Mouse (Mus musculus): Measurements from ENCODE around the gene Rai1.

The Rai1 gene

GRCm38 (mm10) chr11:60120586-60121262 lies 15.9 kb downstream of the Rai1 start:
- intact Hi-C loops (cut with DNase I), result no loop called here

GRCm38 (mm10) chr11:60122611-60123010 lies 17.8 kb downstream of the Rai1 start:
- intact Hi-C loops (cut with DNase I), result no loop called here

GRCm38 (mm10) chr11:60127048-60127447 lies 22.2 kb downstream of the Rai1 start:
- intact Hi-C loops (cut with DNase I), result no loop called here

- intact Hi-C loops (cut with DNase I), result no loop called here
Observed at GRCm38 (mm10) chr11:60127863-60128512, 23.2 kb downstream of the Rai1 start.

- intact Hi-C loops (cut with DNase I), result no loop called here
Observed at GRCm38 (mm10) chr11:60130516-60130915, 25.7 kb downstream of the Rai1 start.

- intact Hi-C loops (cut with DNase I), result no loop called here
Observed at GRCm38 (mm10) chr11:60132061-60132460, 27.2 kb downstream of the Rai1 start.

- intact Hi-C loops (cut with DNase I), result no loop called here
Observed at GRCm38 (mm10) chr11:60136491-60136890, 31.7 kb downstream of the Rai1 start.

GRCm38 (mm10) chr11:60137170-60137569 lies 32.4 kb downstream of the Rai1 start:
- intact Hi-C loops (cut with DNase I), result no loop called here

GRCm38 (mm10) chr11:60139141-60139733 lies 34.4 kb downstream of the Rai1 start:
- intact Hi-C loops (cut with DNase I), result no loop called here

GRCm38 (mm10) chr11:60139734-60140371 lies 35.0 kb downstream of the Rai1 start:
- intact Hi-C loops (cut with DNase I), result loop anchor here (5.0 kb wide), 1 partner anchor 37 kb away; no protein-coding TSS in a partner anchor

- intact Hi-C loops (cut with DNase I), result loop anchor here (5.0 kb wide), 1 partner anchor 37 kb away; no protein-coding TSS in a partner anchor
Observed at GRCm38 (mm10) chr11:60140586-60141284, 35.9 kb downstream of the Rai1 start.

GRCm38 (mm10) chr11:60141285-60141608 lies 36.4 kb downstream of the Rai1 start:
- intact Hi-C loops (cut with DNase I), result loop anchor here (5.0 kb wide), 1 partner anchor 36 kb away; no protein-coding TSS in a partner anchor

- intact Hi-C loops (cut with DNase I), result loop anchor here (5.0 kb wide), 1 partner anchor 34 kb away; no protein-coding TSS in a partner anchor
Observed at GRCm38 (mm10) chr11:60143086-60143485, 38.3 kb downstream of the Rai1 start.

GRCm38 (mm10) chr11:60146170-60146569 lies 41.4 kb downstream of the Rai1 start:
- intact Hi-C loops (cut with DNase I), result no loop called here

- intact Hi-C loops (cut with DNase I), result no loop called here
Observed at GRCm38 (mm10) chr11:60148591-60148990, 43.8 kb downstream of the Rai1 start.

GRCm38 (mm10) chr11:60149086-60149485 lies 44.3 kb downstream of the Rai1 start:
- intact Hi-C loops (cut with DNase I), result no loop called here

GRCm38 (mm10) chr11:60150677-60151076 lies 45.9 kb downstream of the Rai1 start:
- intact Hi-C loops (cut with DNase I), result no loop called here

GRCm38 (mm10) chr11:60152339-60152738 lies 47.5 kb downstream of the Rai1 start:
- intact Hi-C loops (cut with DNase I), result no loop called here

- intact Hi-C loops (cut with DNase I), result no loop called here
Observed at GRCm38 (mm10) chr11:60153936-60154335, 49.1 kb downstream of the Rai1 start.

- intact Hi-C loops (cut with DNase I), result no loop called here
Observed at GRCm38 (mm10) chr11:60155690-60156089, 50.9 kb downstream of the Rai1 start.

- intact Hi-C loops (cut with DNase I), result no loop called here
Observed at GRCm38 (mm10) chr11:60158271-60158670, 53.5 kb downstream of the Rai1 start.
